Mouse (Mus musculus): ENCODE results near the gene Akr7a5. TPM values are rescaled to one million over a fixed set of nuclear protein-coding genes. Genes with fewer than 3 reads are reported as not detected.

Akr7a5 gene
- polyA plus RNA-seq (2012; rRNA removed): 29.5 and 33.3 TPM in 2 replicates

DNA sequence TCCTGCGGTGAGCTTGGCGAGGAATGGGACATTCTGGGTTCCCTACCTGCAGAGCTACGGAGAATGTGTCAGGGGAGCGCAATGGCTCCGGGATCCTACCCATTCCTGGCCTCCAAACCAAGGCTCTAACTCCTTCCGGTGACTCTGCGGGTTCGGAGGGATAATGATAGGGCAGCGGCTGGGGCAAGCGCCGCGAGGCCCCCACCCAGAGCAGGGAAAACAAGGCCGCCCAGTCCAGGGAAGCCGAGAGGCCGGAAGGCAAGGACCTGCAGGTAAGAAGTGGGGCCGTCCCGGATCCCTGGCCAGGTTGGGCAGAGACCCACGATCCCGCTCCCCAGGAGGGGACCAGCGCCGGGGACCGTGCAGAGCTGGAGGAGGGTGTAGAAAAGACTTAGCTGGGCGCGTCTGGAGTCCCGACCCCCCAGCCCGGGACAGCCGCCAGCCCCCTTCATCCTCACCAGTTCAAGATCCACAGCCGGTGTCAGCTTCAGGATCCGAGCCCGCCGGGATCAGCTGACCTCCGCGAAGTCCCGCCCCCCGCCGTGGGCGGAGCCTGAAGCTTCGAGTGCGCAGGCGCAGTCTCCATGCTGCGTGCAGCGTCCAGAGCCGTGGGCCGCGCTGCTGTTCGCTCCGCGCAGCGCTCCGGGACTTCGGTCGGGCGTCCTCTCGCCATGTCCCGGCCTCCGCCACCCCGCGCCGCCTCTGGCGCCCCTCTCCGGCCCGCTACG lies at the start of gene Akr7a5, which contains the start of gene Pqlc2:
Akr7a5 (plus strand) TSS at position 574 of the 728 bp plus-strand sequence.
Pqlc2 (minus strand) TSS at position 538 of the 728 bp plus-strand sequence.
- no peaks in the 10 kb centered on the region for H3K36me3 ChIP-seq (ENCODE audit: control insufficient read depth, insufficient read depth, low read length)
- peaks cover 3% of the 10 kb centered on the region; the same call in 1 of the 2 replicates for H3K27me3 ChIP-seq (ENCODE audit: control insufficient read depth, insufficient read depth, low read length)
- peak; percentile 98 for DNase-seq
- H3K27ac ChIP-seq (ENCODE audit: control insufficient read depth, insufficient read depth, low read length): no peak within 1 kb of the TSS
- H3K4me3 ChIP-seq (ENCODE audit: control insufficient read depth, insufficient read depth, low read length): peak within 1 kb of the TSS; percentile 89
- peak; percentile 42; the same call in 1 of the 2 replicates for TF ChIP-seq CTCF (IDR thresholded peaks at IDR 0.05; ENCODE audit: borderline replicate concordance, control insufficient read depth, extremely low read depth, insufficient read depth, low read length, poor library complexity)
- TF ChIP-seq POLR2A (IDR thresholded peaks at IDR 0.05; ENCODE audit: control insufficient read depth, extremely low read depth, insufficient read depth, low read length, poor library complexity): peak; percentile 81
- 2% methylated on average over 63 of the region's 63 CpGs for WGBS
- H3K4me1 ChIP-seq (replicated peaks; ENCODE audit: control insufficient read depth, insufficient read depth, low read length): peaks cover 13% of the 10 kb centered on the region

DNA sequence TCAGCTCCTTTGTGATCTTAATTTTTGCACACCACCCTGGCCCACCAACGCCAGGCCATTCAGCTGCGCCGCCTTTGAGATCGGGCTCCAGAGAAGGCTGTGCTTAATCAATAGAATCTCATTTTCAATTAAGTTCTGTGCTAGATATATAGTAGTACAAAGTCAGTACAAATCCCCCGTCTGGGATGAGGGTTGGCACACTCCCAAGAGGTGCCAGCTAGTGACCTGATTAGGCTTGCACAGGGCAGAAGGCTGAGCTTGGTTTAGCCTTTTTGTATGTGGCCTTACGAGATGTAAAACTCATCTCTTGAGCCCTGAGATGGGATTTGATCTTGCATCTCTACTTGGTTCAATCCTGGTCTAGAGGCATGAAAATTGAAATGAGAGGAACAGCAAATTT lies 47.6 kb upstream of the Akr7a5 start:
- WGBS: 95% methylated on average over 6 of the region's 6 CpGs
- H3K36me3 ChIP-seq (ENCODE audit: control insufficient read depth, insufficient read depth, low read length): peaks cover 28% of the 10 kb centered on the region
- no peak overlapping the region for H3K4me3 ChIP-seq (ENCODE audit: control insufficient read depth, insufficient read depth, low read length)
- no peaks in the 10 kb centered on the region for H3K4me1 ChIP-seq (replicated peaks; ENCODE audit: control insufficient read depth, insufficient read depth, low read length)
- H3K27me3 ChIP-seq (ENCODE audit: control insufficient read depth, insufficient read depth, low read length): no peaks in the 10 kb centered on the region
- TF ChIP-seq CTCF (IDR thresholded peaks at IDR 0.05; ENCODE audit: borderline replicate concordance, control insufficient read depth, extremely low read depth, insufficient read depth, low read length, poor library complexity): no peak
- no peak for TF ChIP-seq POLR2A (IDR thresholded peaks at IDR 0.05; ENCODE audit: control insufficient read depth, extremely low read depth, insufficient read depth, low read length, poor library complexity)
- no peak overlapping the region for H3K27ac ChIP-seq (ENCODE audit: control insufficient read depth, insufficient read depth, low read length)
- DNase-seq: no peak

DNA sequence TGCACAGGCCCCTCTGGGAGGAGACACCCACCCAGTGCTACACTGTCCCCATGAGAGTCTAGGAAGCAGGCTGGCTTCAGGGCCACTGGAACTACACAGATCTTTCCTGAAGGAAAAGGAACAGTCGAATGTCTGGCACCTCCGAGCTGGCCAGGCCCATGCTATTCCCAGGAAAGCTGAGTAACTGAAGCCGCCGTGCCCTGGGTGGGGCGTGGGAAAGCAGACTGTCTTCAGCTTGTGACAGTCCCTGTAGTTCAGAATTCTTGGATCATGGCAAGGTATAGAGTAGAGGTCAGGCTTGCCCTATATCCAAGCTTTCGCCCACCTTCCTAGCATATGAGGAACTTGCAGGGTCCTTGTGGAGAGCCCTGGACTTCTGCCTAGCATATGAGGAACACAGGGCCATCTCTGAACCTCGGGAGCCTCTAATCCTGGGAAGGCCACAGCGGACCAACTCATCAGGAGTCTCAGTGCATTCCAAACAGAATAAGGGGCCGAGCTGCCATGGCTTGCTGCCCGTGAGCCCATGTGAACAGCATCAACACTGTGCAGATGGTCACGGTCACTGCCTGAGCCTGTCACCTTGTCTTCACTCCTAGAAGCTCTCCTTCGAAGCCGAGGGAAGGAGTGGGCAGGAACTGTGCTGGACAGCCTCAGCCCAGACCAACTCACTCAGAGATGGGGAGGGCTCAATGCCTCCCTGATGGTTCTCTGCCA lies 44.6 kb upstream of the Akr7a5 start:
- 92% methylated on average over 13 of the region's 13 CpGs for WGBS
- no peak overlapping the region for H3K4me3 ChIP-seq (ENCODE audit: control insufficient read depth, insufficient read depth, low read length)
- H3K27ac ChIP-seq (ENCODE audit: control insufficient read depth, insufficient read depth, low read length): no peak overlapping the region
- H3K4me1 ChIP-seq (replicated peaks; ENCODE audit: control insufficient read depth, insufficient read depth, low read length): no peaks in the 10 kb centered on the region
- no peak for TF ChIP-seq CTCF (IDR thresholded peaks at IDR 0.05; ENCODE audit: borderline replicate concordance, control insufficient read depth, extremely low read depth, insufficient read depth, low read length, poor library complexity)
- no peak for TF ChIP-seq POLR2A (IDR thresholded peaks at IDR 0.05; ENCODE audit: control insufficient read depth, extremely low read depth, insufficient read depth, low read length, poor library complexity)
- peaks cover 22% of the 10 kb centered on the region for H3K36me3 ChIP-seq (ENCODE audit: control insufficient read depth, insufficient read depth, low read length)
- no peaks in the 10 kb centered on the region for H3K27me3 ChIP-seq (ENCODE audit: control insufficient read depth, insufficient read depth, low read length)
- DNase-seq: no peak

DNA sequence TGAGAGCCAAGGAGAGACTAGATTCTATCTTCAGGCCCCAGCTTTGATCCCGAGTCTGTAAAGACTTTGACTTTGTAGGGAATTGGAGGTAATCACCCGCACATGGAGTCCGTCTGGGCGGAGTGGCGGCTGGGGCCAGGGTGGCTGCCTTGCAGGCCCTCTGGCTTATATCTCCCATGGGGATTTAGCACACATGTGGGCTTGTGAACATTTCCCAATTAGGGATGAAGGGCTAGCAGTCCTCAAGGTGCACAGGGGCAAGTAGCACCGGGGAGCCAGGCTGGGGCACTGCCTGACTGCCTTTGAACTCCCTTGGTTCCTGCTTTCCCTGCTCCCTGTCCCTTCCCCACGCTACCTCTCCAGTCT lies 44.1 kb upstream of the Akr7a5 start:
- H3K27ac ChIP-seq (ENCODE audit: control insufficient read depth, insufficient read depth, low read length): no peak overlapping the region
- TF ChIP-seq CTCF (IDR thresholded peaks at IDR 0.05; ENCODE audit: borderline replicate concordance, control insufficient read depth, extremely low read depth, insufficient read depth, low read length, poor library complexity) (no peak), POLR2A (IDR thresholded peaks at IDR 0.05; ENCODE audit: control insufficient read depth, extremely low read depth, insufficient read depth, low read length, poor library complexity) (no peak)
- WGBS: 95% methylated on average over 7 of the region's 7 CpGs
- no peak overlapping the region for H3K4me3 ChIP-seq (ENCODE audit: control insufficient read depth, insufficient read depth, low read length)
- H3K27me3 ChIP-seq (ENCODE audit: control insufficient read depth, insufficient read depth, low read length): no peaks in the 10 kb centered on the region
- peaks cover 22% of the 10 kb centered on the region for H3K36me3 ChIP-seq (ENCODE audit: control insufficient read depth, insufficient read depth, low read length)
- no peaks in the 10 kb centered on the region for H3K4me1 ChIP-seq (replicated peaks; ENCODE audit: control insufficient read depth, insufficient read depth, low read length)
- DNase-seq: no peak

DNA sequence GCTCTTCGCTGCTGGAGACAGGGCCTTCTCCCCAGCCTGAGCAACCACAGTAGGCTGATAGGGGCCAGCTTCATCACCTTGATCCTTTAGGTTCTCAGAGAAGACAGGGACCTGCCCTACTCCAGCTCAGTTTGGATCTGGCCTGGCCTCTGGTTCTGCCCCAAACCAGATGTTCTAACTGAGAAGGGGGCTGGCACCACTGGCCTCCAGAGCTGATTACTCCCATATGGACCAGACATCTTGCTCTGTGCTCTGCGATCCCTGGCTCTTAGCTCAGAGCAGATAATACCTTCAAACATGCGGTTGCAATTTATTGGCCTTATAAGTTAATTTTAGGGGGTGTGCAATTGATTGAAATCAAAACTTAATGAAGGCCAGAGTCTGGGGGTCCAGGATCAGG lies 43.2 kb upstream of the Akr7a5 start:
- Histone ChIP-seq H3K36me3 (ENCODE audit: control insufficient read depth, insufficient read depth, low read length) (peaks cover 22% of the 10 kb centered on the region), H3K4me1 (replicated peaks; ENCODE audit: control insufficient read depth, insufficient read depth, low read length) (no peaks in the 10 kb centered on the region), H3K4me3 (ENCODE audit: control insufficient read depth, insufficient read depth, low read length) (no peak overlapping the region), H3K27me3 (ENCODE audit: control insufficient read depth, insufficient read depth, low read length) (no peaks in the 10 kb centered on the region), H3K27ac (ENCODE audit: control insufficient read depth, insufficient read depth, low read length) (no peak overlapping the region)
- TF ChIP-seq POLR2A (IDR thresholded peaks at IDR 0.05; ENCODE audit: control insufficient read depth, extremely low read depth, insufficient read depth, low read length, poor library complexity) (no peak), CTCF (IDR thresholded peaks at IDR 0.05; ENCODE audit: borderline replicate concordance, control insufficient read depth, extremely low read depth, insufficient read depth, low read length, poor library complexity) (no peak)
- DNase-seq: no peak
- WGBS: over 99% methylated on average over 3 of the region's 3 CpGs

DNA sequence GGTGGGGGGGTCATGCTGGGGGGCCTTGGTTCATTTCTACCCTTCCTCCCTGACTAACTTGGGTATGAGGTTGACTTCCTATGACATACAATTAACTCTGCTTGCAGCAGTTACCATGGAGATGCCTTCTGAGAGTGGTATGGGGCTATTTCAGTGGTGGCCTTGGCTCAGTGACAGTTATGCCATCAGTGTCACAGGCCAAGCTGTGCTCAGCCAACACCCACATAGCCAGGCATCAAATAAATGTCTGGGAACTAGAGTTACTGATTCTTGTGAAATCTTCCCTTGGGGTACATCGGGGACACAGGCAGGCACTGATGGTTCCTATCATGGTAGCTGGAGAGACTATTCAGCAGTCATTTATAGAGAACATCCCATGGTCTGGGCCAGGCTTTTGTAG lies 42.3 kb upstream of the Akr7a5 start:
- no peaks in the 10 kb centered on the region for H3K4me1 ChIP-seq (replicated peaks; ENCODE audit: control insufficient read depth, insufficient read depth, low read length)
- H3K4me3 ChIP-seq (ENCODE audit: control insufficient read depth, insufficient read depth, low read length): no peak overlapping the region
- 93% methylated on average over 1 of the region's 1 CpGs for WGBS
- no peak for DNase-seq
- no peak overlapping the region for H3K27ac ChIP-seq (ENCODE audit: control insufficient read depth, insufficient read depth, low read length)
- no peaks in the 10 kb centered on the region for H3K27me3 ChIP-seq (ENCODE audit: control insufficient read depth, insufficient read depth, low read length)
- H3K36me3 ChIP-seq (ENCODE audit: control insufficient read depth, insufficient read depth, low read length): peaks cover 15% of the 10 kb centered on the region
- TF ChIP-seq CTCF (IDR thresholded peaks at IDR 0.05; ENCODE audit: borderline replicate concordance, control insufficient read depth, extremely low read depth, insufficient read depth, low read length, poor library complexity) (no peak), POLR2A (IDR thresholded peaks at IDR 0.05; ENCODE audit: control insufficient read depth, extremely low read depth, insufficient read depth, low read length, poor library complexity) (no peak)
